Mouse (Mus musculus) adipose tissue, adult 10 weeks (tissue): Measurements from ENCODE around the gene Alox8. TPM values are rescaled to one million over a fixed set of nuclear protein-coding genes. Genes with fewer than 3 reads are reported as not detected.

ENCODE experiments used
- polyA plus RNA-seq: library from polyadenylated mRNA; stranded (reverse); fragments of 350-450 nt; fragmentation: Illumina TruSeq; extraction: RNeasy Lipid Tissue Mini Kit (QIAGEN cat#74804); gene quantifications from one replicate; pipeline ENCODE4 v1.2.3, GENCODE M21; 2014; ENCODE audit warnings: low read depth, low replicate concordance

The Alox8 gene
- polyA plus RNA-seq: not detected

GRCm38 (mm10) chr11:69197743-69198142, at the start of gene Alox8:
Gene Alox8, minus strand, starts transcription at chr11:69197843.

GRCm38 (mm10) chr11:69236926-69237260, 39.2 kb upstream of the Alox8 start, which contains the start of gene Gucy2e:
Gene Gucy2e, minus strand, starts transcription at chr11:69237036.

GRCm38 (mm10) chr11:69156800-69157199, 40.8 kb downstream of the Alox8 start, which contains the start of gene Alox12b:
Gene Alox12b, plus strand, starts transcription at chr11:69156989.

Other genes with a start within 250 kb of the Alox8 start
- gene Arhgef15, start 240.4 kb downstream of the Alox8 start, polyA plus RNA-seq: 9.2 TPM
- gene Slc25a35, start 229.7 kb downstream of the Alox8 start, polyA plus RNA-seq: 38.0 TPM
- gene Rangrf, start 222.7 kb downstream of the Alox8 start, polyA plus RNA-seq: 37.9 TPM
- 11.8 TPM for gene Pfas, start 189.4 kb downstream of the Alox8 start, polyA plus RNA-seq
- 32.2 TPM for gene Ctc1, start 181.9 kb downstream of the Alox8 start, polyA plus RNA-seq
- 3.3 TPM for gene Aurkb, start 152.2 kb downstream of the Alox8 start, polyA plus RNA-seq
- 19.3 TPM for gene Borcs6, start 138.1 kb downstream of the Alox8 start, polyA plus RNA-seq
- 20.0 TPM for gene Tmem107, start 127.0 kb downstream of the Alox8 start, polyA plus RNA-seq
- gene Vamp2, start 109.4 kb downstream of the Alox8 start, polyA plus RNA-seq: 167 TPM
- gene Per1, start 102.6 kb downstream of the Alox8 start, polyA plus RNA-seq: 31.8 TPM
- not detected for gene Hes7, start 77.4 kb downstream of the Alox8 start, polyA plus RNA-seq
- gene 9130213A22Rik, start 75.3 kb downstream of the Alox8 start, polyA plus RNA-seq: 0.57 TPM
- gene Aloxe3, start 71.9 kb downstream of the Alox8 start, polyA plus RNA-seq: 1.3 TPM
- gene Alox12b, start 40.9 kb downstream of the Alox8 start, polyA plus RNA-seq: not detected
- gene Gucy2e, start 39.2 kb upstream of the Alox8 start, polyA plus RNA-seq: 0.05 TPM
- 8.9 TPM for gene Cntrob, start 125.9 kb upstream of the Alox8 start, polyA plus RNA-seq
- gene Trappc1, start 126.1 kb upstream of the Alox8 start, polyA plus RNA-seq: 90.6 TPM
- 1.1 TPM for gene Kcnab3, start 128.4 kb upstream of the Alox8 start, polyA plus RNA-seq
- 1.6 TPM for gene Rnf227, start 142.6 kb upstream of the Alox8 start, polyA plus RNA-seq
- 88.6 TPM for gene Chd3, start 171.6 kb upstream of the Alox8 start, polyA plus RNA-seq
- 115 TPM for gene Naa38, start 197.6 kb upstream of the Alox8 start, polyA plus RNA-seq
- gene Cyb5d1, start 197.8 kb upstream of the Alox8 start, polyA plus RNA-seq: 37.7 TPM
- gene Tmem88, start 200.4 kb upstream of the Alox8 start, polyA plus RNA-seq: 10.2 TPM
- 22.5 TPM for gene Kdm6b, start 215.8 kb upstream of the Alox8 start, polyA plus RNA-seq